Mouse (Mus musculus) liver, embryonic 13.5 days (tissue): ENCODE data around the gene Gm10668. TPM values are rescaled to one million over a fixed set of nuclear protein-coding genes. Genes with fewer than 3 reads are reported as not detected.
"Not testable (repeated sequence)": the region's sequence is repeated elsewhere in the genome, so short reads cannot be mapped to it uniquely, and the experiment has no call there.

ENCODE experiments used
- ATAC-seq: fragments of 200-750 bp; cut with Nextera tagmentation; 2 replicates; pipeline ENCODE4 v1.8.0; 2017; ENCODE audit warnings: low read depth, mild to moderate bottlenecking, moderate number of reproducible peaks, moderate library complexity
- DNase-seq: peaks from one replicate; pipeline ENCODE4 v3.0.0; 2022
- H3K27ac ChIP-seq: fragments of 300-500 bp; sonication (generic); 2 replicates; pipeline ENCODE4 v1.5.1; 2015; ENCODE audit warnings: moderate library complexity, mild to moderate bottlenecking, inconsistent platforms
- H3K27me3 ChIP-seq: fragments of 300-500 bp; sonication (generic); 2 replicates; pipeline ENCODE4 v1.6.1; 2015; ENCODE audit warnings: mild to moderate bottlenecking, inconsistent platforms
- H3K36me3 ChIP-seq: fragments of 300-500 bp; sonication (generic); 2 replicates; pipeline ENCODE4 v1.6.1; 2015; ENCODE audit warnings: mild to moderate bottlenecking, inconsistent platforms
- H3K4me1 ChIP-seq: fragments of 300-500 bp; sonication (generic); replicated peaks from 2 replicates; pipeline ENCODE4 v1.6.1; 2015; ENCODE audit warnings: inconsistent platforms
- H3K4me2 ChIP-seq: fragments of 300-500 bp; sonication (generic); 2 replicates; pipeline ENCODE4 v1.6.1; 2015; ENCODE audit warnings: inconsistent platforms, mild to moderate bottlenecking, moderate library complexity
- H3K4me3 ChIP-seq: fragments of 300-500 bp; sonication (generic); replicated peaks from 2 replicates; pipeline ENCODE4 v1.5.1; 2015; ENCODE audit warnings: mild to moderate bottlenecking, inconsistent platforms
- H3K9ac ChIP-seq: fragments of 300-500 bp; sonication (generic); 2 replicates; pipeline ENCODE4 v1.6.1; 2015; ENCODE audit warnings: mild to moderate bottlenecking, inconsistent platforms
- H3K9me3 ChIP-seq: fragments of 300-500 bp; sonication (generic); replicated peaks from 2 replicates; pipeline ENCODE4 v1.6.1; 2016; ENCODE audit warnings: inconsistent platforms
- WGBS: fragments of 180-500 bp; shearing (Covaris S2); methylation state at CpG from one replicate; pipeline ENCODE4 v1.1.7; 2015; ENCODE audit not compliant: insufficient replicate concordance; 5-methylcytosine and 5-hydroxymethylcytosine counted together
- polyA plus RNA-seq: library from polyadenylated mRNA; unstranded; fragments of >200 nt; fragmentation: Nextera tagmentation; extraction: Ambion mirVana; gene quantifications from 2 replicates; pipeline ENCODE4 v1.2.1, GENCODE M21; 2015

Gm10668 gene
- polyA plus RNA-seq, result not detected in 2 replicates

DNA sequence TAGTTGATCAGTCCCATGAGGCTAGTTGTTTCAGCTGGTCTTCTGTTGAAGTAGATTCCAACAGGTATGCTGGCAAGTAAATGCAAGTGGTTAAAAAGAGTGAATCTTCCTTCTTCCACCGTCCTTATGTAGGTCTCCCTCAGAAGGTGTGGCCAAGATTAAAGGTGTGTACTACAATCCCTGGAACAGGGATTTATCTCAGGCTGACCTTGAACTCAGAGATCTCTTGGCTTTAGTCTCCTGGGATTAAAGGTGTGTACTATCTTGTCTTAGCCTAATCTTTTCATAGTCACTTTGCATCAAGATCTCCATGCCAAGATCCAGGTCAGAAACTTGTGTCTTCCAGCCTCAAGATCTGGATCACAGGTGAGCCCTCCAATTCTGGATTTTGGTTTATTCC is at the start of gene Gm10668:
Gm10668 (minus strand) TSS at position 101 of the 400 bp plus-strand sequence.
- not testable (repeated sequence) for ATAC-seq, H3K4me2 ChIP-seq, H3K9me3 ChIP-seq, H3K4me1 ChIP-seq, H3K9ac ChIP-seq, H3K27ac ChIP-seq, H3K4me3 ChIP-seq, H3K27me3 ChIP-seq, H3K36me3 ChIP-seq, DNase-seq
- no CpG with 5 or more reads among the region's 1 CpGs for WGBS

DNA sequence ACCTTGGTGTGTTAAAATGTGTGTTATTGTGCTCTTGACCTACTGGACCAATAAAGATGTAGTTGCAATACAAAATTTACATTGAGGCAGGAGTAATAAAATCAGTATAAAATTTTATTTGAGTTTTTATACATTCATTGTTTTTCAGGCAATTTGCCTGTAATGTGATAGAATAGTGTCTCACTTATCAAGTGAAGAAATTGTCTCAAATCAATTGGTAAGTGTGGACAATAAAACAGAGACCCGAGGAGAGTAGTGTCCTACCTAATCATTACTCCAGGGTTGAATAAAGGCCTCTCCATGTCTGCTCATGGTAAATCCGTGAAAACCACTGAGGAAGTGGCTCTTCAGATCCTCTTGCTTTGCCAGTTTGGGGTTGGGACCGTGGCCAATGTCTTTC is 40.5 kb upstream of the Gm10668 start, which contains the start of gene Vmn1r112:
Vmn1r112 (plus strand) TSS at position 301 of the 400 bp plus-strand sequence.
- not testable (repeated sequence) for H3K9ac ChIP-seq, H3K4me1 ChIP-seq, H3K9me3 ChIP-seq, H3K36me3 ChIP-seq, H3K27me3 ChIP-seq, H3K4me2 ChIP-seq, ATAC-seq, DNase-seq, H3K4me3 ChIP-seq, H3K27ac ChIP-seq
- no CpG with 5 or more reads among the region's 3 CpGs for WGBS

DNA sequence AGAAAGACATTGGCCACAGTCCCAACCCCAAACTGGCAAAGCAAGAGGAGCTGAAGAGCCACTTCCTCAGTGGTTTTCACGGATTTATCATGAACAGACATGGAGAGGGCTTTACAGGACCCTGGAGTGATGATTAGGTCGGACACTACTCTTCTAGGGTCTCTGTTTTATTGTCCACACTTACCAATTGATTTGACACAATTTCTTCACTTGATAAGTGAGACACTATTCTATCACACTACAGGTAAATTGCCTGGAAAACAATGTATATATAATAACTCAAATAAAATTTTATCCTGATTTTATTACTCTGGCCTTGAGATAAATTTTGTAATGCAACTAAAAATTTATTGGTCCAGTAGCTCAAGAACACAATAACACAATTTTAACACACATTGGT is 27.3 kb downstream of the Gm10668 start, which contains the start of gene Vmn1r111:
Vmn1r111 (minus strand) TSS at position 101 of the 400 bp plus-strand sequence.
- H3K4me1 ChIP-seq, DNase-seq, H3K9ac ChIP-seq, H3K9me3 ChIP-seq, H3K36me3 ChIP-seq, H3K4me2 ChIP-seq, H3K4me3 ChIP-seq, ATAC-seq, H3K27ac ChIP-seq, H3K27me3 ChIP-seq: not testable (repeated sequence)
- no CpG with 5 or more reads among the region's 2 CpGs for WGBS

Other genes starting within 250 kb of the Gm10668 start
- not detected in 2 replicates for gene Vmn1r103, start 220.1 kb downstream of the Gm10668 start, polyA plus RNA-seq
- gene Vmn1r104, start 196.8 kb downstream of the Gm10668 start, polyA plus RNA-seq, result not detected in 2 replicates
- gene Gm5726, start 184.9 kb downstream of the Gm10668 start, polyA plus RNA-seq, result not detected in 2 replicates
- gene Gm4141, start 154.4 kb downstream of the Gm10668 start, polyA plus RNA-seq, result not detected in 2 replicates
- gene Gm4513, start 131.6 kb downstream of the Gm10668 start, polyA plus RNA-seq, result not detected in 2 replicates
- not detected in 2 replicates for gene Vmn1r107, start 61.7 kb downstream of the Gm10668 start, polyA plus RNA-seq
- not detected in 2 replicates for gene Vmn1r111, start 27.4 kb downstream of the Gm10668 start, polyA plus RNA-seq
- gene Vmn1r112, start 40.6 kb upstream of the Gm10668 start, polyA plus RNA-seq, result not detected in 2 replicates
- not detected in 2 replicates for gene Vmn1r113, start 56.7 kb upstream of the Gm10668 start, polyA plus RNA-seq
- not detected in 2 replicates for gene Vmn1r114, start 81.6 kb upstream of the Gm10668 start, polyA plus RNA-seq
- gene Vmn1r115, start 114.4 kb upstream of the Gm10668 start, polyA plus RNA-seq, result not detected in 2 replicates
- not detected in 2 replicates for gene Vmn1r116, start 141.6 kb upstream of the Gm10668 start, polyA plus RNA-seq
- gene Vmn1r117, start 153.5 kb upstream of the Gm10668 start, polyA plus RNA-seq, result not detected in 2 replicates
- not detected in 2 replicates for gene Vmn1r118, start 181.7 kb upstream of the Gm10668 start, polyA plus RNA-seq